Mouse (Mus musculus) embryonic fibroblast, embryonic 13.5 days (primary cell): ENCODE data around the gene Blm.

Experiments
- CTCF ChIP-seq: IDR thresholded peaks from 2 replicates; pipeline ENCODE4 v1.5.1; 2011; ENCODE audit warnings: mild to moderate bottlenecking, control low read depth, low read length, moderate library complexity, borderline replicate concordance; ENCODE audit not compliant: insufficient read depth
- POLR2A ChIP-seq: IDR thresholded peaks from 2 replicates; pipeline ENCODE4 v1.6.1; 2011; ENCODE audit warnings: low read depth, mild to moderate bottlenecking, control low read depth, low read length, moderate library complexity

DNA sequence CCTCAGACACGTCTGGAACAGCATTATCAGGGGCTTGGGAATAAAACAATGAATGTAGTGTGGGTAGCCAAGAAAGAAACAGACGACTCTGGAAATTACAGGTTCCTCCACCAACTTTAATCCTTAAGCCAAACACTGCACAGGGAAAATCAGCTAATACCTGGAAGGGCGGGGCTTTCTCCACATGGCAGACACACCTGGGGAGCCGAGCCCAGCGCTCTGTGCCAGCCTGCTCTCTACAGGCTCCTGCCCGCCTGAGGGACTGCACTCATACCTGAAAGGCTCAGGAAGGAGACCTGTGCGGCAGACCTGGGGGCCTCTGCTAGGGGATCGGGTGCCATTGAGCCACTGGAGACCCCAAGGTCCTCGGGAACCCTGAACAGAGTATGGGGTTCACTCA lies 127.2 kb downstream of the Blm start:
- TF ChIP-seq CTCF, result no peak
- no peak for TF ChIP-seq POLR2A
